Mouse (Mus musculus) lung, embryonic 15.5 days (tissue): Measurements from ENCODE around the gene Ush2a. TPM values are rescaled to one million over a fixed set of nuclear protein-coding genes. Genes with fewer than 3 reads are reported as not detected.

Experiments used
- ATAC-seq: fragments of 200-750 bp; cut with Nextera tagmentation; 2 replicates; pipeline ENCODE4 v1.8.0; 2017; ENCODE audit warnings: moderate number of reproducible peaks, borderline replicate concordance; ENCODE audit not compliant: low FRiP score, low TSS enrichment; ENCODE audit errors: extremely low read depth
- H3K27ac ChIP-seq: fragments of 300-500 bp; sonication (generic); 2 replicates; pipeline ENCODE4 v1.5.1; 2015; ENCODE audit warnings: moderate library complexity, mild to moderate bottlenecking, inconsistent platforms
- H3K27me3 ChIP-seq: fragments of 300-500 bp; sonication (generic); 2 replicates; pipeline ENCODE4 v1.6.1; 2015; ENCODE audit warnings: inconsistent platforms
- H3K36me3 ChIP-seq: fragments of 300-500 bp; sonication (generic); 2 replicates; pipeline ENCODE4 v1.6.1; 2015; ENCODE audit warnings: inconsistent platforms
- H3K4me1 ChIP-seq: fragments of 300-500 bp; sonication (generic); 2 replicates; pipeline ENCODE4 v1.6.1; 2015; ENCODE audit warnings: inconsistent platforms
- H3K4me2 ChIP-seq: fragments of 300-500 bp; sonication (generic); 2 replicates; pipeline ENCODE4 v1.6.1; 2015; ENCODE audit warnings: inconsistent platforms, mild to moderate bottlenecking, moderate library complexity
- H3K4me3 ChIP-seq: fragments of 300-500 bp; sonication (generic); 2 replicates; pipeline ENCODE4 v1.5.1; 2015; ENCODE audit warnings: mild to moderate bottlenecking, inconsistent platforms
- H3K9ac ChIP-seq: fragments of 300-500 bp; sonication (generic); 2 replicates; pipeline ENCODE4 v1.6.1; 2015; ENCODE audit warnings: inconsistent platforms
- H3K9me3 ChIP-seq: fragments of 300-500 bp; sonication (generic); 2 replicates; pipeline ENCODE4 v1.6.1; 2016; ENCODE audit warnings: inconsistent platforms
- WGBS: fragments of 180-500 bp; shearing (Covaris S2); methylation state at CpG from one replicate; pipeline ENCODE4 v1.1.7; 2015; 5-methylcytosine and 5-hydroxymethylcytosine counted together
- polyA plus RNA-seq: library from polyadenylated mRNA; unstranded; fragments of >200 nt; fragmentation: Nextera tagmentation; extraction: Ambion mirVana; gene quantifications from 2 replicates; pipeline ENCODE4 v1.2.1, GENCODE M21; 2015

The Ush2a gene
- polyA plus RNA-seq, 1 experiment from 2014 or later: 0.04 TPM

DNA sequence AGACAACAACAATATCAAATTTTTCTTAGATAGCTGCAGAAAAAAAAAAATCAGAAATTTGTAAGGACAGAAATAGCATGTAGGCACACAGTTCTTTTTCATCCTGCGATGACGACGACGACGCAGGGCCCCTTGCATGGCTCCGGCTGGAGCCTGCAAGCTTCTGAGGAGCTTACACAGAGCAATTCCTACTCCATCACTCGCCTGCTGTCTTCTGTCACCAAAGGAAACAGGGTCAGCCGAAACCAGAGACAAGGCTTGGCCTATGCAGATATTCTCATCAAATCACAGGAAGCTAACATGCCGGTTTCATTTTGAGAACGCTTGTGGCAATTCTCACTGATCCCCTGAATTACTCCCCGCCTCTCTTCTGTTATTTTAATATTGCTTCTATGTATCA lies 604.7 kb downstream of the Ush2a start:
- Histone ChIP-seq H3K9ac (no peak overlapping the region), H3K27me3 (no peaks in the 10 kb centered on the region), H3K4me1 (peaks cover 10% of the 10 kb centered on the region; the same call in 1 of the 2 replicates), H3K4me2 (peak overlapping the region; percentile 33), H3K9me3 (no peaks in the 10 kb centered on the region), H3K4me3 (no peak overlapping the region), H3K36me3 (no peaks in the 10 kb centered on the region), H3K27ac (no peak overlapping the region)
- WGBS: 35% methylated on average over 11 of the region's 11 CpGs
- no peak for ATAC-seq

DNA sequence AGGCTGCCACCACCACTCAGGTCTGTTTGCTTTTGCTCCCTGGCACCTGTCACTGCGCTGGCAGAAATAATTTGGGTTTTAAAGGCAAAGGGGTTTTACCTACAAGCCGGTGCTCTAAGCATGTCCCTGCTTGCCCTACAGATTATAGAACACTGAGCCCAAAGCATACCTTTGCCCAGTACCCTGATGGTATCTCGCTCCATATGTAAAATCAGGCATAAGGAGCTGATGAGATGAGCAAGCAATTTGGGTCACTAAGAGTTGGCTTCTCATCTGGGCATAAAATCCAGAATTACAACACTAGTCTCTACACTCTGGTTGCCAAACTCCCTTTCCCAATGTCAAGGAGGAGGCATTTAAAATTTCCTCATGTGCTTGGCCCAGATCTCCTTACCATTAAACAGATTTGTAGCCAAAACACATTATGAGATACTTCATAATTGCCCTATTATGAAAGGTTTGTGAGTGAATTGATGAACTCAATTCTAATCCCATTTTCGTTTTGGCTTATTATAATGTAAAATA lies 616.8 kb downstream of the Ush2a start:
- Histone ChIP-seq H3K9me3 (no peaks in the 10 kb centered on the region), H3K4me1 (no peaks in the 10 kb centered on the region), H3K4me3 (no peak overlapping the region), H3K27ac (no peak overlapping the region), H3K9ac (no peak overlapping the region), H3K36me3 (no peaks in the 10 kb centered on the region), H3K27me3 (no peaks in the 10 kb centered on the region), H3K4me2 (no peak overlapping the region)
- ATAC-seq: no peak
- WGBS: 80% methylated on average over 4 of the region's 4 CpGs

DNA sequence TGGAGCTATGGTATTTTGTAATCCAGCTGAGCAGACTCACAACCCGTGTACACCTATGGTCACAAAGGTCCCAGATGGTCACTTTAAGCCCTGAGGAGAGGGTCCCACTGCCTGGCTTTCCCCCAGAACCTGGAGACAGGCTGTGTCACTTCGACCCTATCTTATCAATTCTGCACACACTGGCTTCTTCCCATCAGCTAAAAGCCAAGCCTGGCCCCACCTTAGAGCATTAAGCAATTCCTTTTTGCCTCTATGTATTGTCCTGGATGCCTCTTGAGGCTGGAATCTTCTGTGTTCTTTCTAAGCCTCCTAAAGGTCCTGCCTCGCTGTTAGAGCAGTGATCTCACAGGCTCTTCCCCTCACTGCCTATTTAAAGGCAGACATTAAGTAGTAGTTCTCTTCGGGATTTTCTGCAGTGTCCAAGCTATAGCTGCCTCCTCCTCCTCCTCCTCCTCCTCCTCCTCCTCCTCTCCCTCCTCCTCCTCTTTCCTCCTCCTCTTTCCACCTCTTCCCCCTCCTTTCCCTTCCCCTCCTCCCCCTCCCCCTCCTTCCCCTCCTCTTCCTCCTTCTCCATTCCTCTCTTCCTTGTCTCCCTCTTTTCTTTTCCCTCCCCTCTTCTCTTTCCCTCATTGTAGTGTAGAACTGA lies 635.2 kb downstream of the Ush2a start:
- Histone ChIP-seq H3K9me3 (no peaks in the 10 kb centered on the region), H3K4me3 (no peak overlapping the region), H3K27me3 (no peaks in the 10 kb centered on the region), H3K4me1 (no peaks in the 10 kb centered on the region), H3K9ac (no peak overlapping the region), H3K4me2 (no peak overlapping the region), H3K27ac (no peak overlapping the region), H3K36me3 (no peaks in the 10 kb centered on the region)
- ATAC-seq: no peak
- WGBS: 32% methylated on average over 4 of the region's 4 CpGs

DNA sequence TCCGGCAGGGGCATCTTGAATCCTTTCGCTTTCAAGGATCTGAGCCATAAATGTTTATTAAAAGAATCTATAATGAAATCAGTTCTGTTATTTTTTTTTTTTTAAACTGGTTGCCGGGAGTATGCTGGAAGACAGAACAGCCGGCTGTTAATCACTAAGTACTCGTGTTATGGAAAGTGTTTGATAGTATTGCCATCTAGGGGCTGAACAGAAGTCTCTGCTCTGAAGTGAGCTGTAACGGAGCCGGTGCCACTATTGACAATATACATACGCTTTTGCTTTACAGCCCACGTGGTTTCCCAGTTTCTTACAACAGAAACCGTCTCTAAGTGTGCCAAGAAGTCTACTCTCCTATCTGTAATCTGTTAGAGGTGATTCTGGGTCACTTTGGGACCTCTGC lies 642.3 kb downstream of the Ush2a start:
- 0 out of 2 replicates have a peak, but pooled peaks have one; percentile 49 for ATAC-seq
- Histone ChIP-seq H3K36me3 (no peaks in the 10 kb centered on the region), H3K9me3 (no peaks in the 10 kb centered on the region), H3K9ac (no peak overlapping the region), H3K4me3 (no peak overlapping the region), H3K27me3 (no peaks in the 10 kb centered on the region), H3K4me1 (no peaks in the 10 kb centered on the region), H3K4me2 (peak overlapping the region; percentile 34; the same call in 1 of the 2 replicates), H3K27ac (no peak overlapping the region)
- WGBS: 22% methylated on average over 10 of the region's 10 CpGs

DNA sequence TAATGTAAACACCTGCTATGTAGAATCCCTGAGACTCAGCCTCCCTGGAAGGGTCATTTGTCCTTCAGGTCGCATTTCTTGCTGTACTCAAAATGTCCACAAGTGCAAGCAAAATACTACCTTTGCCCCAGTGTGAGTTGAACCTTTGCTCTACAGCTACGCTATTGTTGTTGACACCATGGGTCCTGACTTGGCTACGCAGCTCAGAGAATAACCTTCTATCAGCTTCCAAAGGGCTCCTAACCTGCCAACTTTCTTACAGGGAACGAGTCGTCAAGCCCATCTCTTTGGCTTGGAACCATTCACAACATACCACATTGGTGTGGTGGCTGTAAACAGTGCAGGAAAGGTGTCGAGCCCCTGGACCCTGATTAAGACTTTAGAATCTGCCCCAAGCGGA lies 644.4 kb downstream of the Ush2a start:
- Histone ChIP-seq H3K27me3 (no peaks in the 10 kb centered on the region), H3K4me1 (no peaks in the 10 kb centered on the region), H3K4me3 (no peak overlapping the region), H3K4me2 (no peak overlapping the region), H3K27ac (no peak overlapping the region), H3K9ac (no peak overlapping the region), H3K9me3 (no peaks in the 10 kb centered on the region), H3K36me3 (no peaks in the 10 kb centered on the region)
- WGBS: 80% methylated on average over 7 of the region's 7 CpGs
- no peak for ATAC-seq

DNA sequence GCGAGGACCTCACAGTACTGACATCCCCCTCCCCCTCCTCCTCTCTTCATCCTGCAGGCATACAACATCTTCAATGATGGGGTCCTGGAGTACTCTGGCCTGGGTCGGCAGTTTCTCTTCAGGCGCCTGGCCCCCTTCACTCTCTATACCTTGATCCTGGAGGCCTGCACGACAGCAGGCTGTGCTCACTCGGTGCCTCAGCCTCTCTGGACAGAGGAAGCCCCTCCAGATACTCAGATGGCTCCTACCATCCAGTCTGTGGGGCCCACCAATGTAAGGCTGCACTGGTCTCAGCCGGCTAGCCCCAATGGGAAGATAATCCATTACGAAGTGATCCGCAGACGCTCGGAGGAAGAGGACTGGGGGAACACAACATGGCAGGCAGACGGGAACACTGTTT lies 648.8 kb downstream of the Ush2a start:
- Histone ChIP-seq H3K9me3 (no peaks in the 10 kb centered on the region), H3K4me1 (no peaks in the 10 kb centered on the region), H3K9ac (no peak overlapping the region), H3K27me3 (no peaks in the 10 kb centered on the region), H3K4me3 (no peak overlapping the region), H3K27ac (no peak overlapping the region), H3K36me3 (no peaks in the 10 kb centered on the region), H3K4me2 (no peak overlapping the region)
- WGBS: 75% methylated on average over 11 of the region's 11 CpGs
- ATAC-seq: no peak

DNA sequence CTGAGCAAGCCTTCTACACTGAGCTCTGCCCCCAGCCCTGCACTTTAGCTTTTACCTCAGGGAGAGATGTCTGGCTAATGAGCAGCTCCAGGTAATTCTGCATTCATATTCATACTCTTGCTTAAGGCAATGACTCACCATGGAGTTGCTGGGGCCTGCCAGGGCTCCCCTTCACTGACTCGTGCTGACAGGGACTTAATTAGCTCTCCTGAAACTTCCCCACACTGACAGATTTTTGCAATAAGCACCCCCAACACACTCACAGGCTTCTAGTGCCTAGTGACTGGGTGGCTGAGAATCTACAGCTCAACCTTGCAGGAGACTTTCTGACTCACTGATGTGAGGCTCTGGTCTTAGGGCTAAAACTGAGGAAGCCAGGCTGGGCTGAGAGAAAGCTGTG lies 658.1 kb downstream of the Ush2a start:
- Histone ChIP-seq H3K4me2 (no peak overlapping the region), H3K27ac (no peak overlapping the region), H3K36me3 (no peaks in the 10 kb centered on the region), H3K9me3 (no peaks in the 10 kb centered on the region), H3K4me3 (no peak overlapping the region), H3K9ac (no peak overlapping the region), H3K27me3 (no peaks in the 10 kb centered on the region), H3K4me1 (no peaks in the 10 kb centered on the region)
- WGBS: 23% methylated on average over 1 of the region's 1 CpGs
- no peak for ATAC-seq

DNA sequence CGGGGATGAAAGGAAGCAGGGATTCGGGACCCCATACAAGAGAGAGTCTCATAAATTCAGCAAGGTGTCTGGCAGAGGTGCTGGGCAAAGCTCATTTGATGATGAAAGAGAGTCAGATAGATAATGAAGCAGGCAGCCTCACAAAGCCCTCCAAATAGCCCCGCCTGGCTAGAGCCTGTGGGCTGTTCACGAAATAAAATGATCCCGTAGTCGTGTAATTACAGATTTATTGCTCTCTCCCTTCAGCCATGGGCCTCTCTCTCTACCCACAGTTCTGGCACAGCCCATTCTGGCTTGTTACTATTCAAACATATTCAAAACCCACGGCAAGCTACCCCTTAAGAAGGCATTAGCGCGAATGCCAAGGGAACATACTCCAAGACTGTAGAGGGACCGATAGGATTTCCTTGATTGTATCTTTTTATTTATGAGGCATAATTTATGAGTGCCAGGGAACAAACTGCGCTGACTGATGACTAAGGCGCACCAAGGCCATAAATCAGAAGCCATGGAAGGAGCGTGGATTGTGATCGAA lies 675.5 kb downstream of the Ush2a start:
- Histone ChIP-seq H3K4me3 (no peak overlapping the region), H3K27me3 (no peaks in the 10 kb centered on the region), H3K36me3 (no peaks in the 10 kb centered on the region), H3K9ac (no peak overlapping the region), H3K4me1 (no peaks in the 10 kb centered on the region), H3K9me3 (no peaks in the 10 kb centered on the region), H3K4me2 (no peak overlapping the region), H3K27ac (no peak overlapping the region)
- ATAC-seq: no peak
- WGBS: 85% methylated on average over 14 of the region's 14 CpGs

DNA sequence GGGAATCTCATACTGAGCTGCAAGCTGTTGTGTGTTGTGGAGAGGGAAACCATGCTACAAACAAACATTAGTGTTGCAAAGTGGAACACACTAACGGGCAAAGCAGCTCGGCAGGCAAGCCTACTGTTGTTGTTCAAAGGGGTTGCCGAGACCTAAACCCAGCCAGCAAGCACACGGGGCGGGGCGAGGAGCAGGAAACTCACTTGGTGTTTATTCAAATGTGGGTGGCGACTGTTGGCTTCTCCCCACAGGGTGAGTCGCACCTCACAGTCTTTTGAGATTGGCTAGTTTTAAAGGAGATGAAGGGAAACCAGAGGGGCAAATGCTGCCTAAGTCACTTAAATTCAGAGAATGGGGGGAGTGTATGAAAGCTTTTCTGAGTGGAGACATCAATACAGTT lies 683.5 kb downstream of the Ush2a start:
- WGBS: 11% methylated on average over 8 of the region's 8 CpGs

DNA sequence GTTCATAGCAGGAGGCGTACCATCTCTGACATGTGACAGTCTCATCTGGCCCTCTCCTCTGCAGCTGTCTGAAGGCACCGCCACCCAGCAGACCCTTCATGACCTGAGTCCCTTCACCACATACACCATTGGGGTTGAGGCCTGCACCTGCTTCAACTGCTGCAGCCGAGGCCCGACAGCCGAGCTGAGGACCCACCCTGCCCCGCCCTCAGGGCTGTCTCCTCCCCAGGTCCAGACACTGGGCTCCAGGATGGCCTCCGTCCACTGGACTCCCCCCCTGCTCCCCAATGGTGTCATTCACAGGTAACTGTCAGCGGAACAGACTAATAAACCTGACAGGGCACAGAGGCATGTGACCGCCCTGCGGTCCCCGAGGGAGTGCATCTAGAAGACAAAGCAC lies 685.0 kb downstream of the Ush2a start:
- no peak overlapping the region for H3K4me3 ChIP-seq
- H3K27ac ChIP-seq: no peak overlapping the region
- H3K9ac ChIP-seq: no peak overlapping the region
- H3K4me1 ChIP-seq: peaks cover 11% of the 10 kb centered on the region; the same call in 1 of the 2 replicates
- no peaks in the 10 kb centered on the region for H3K9me3 ChIP-seq
- no peak overlapping the region for H3K4me2 ChIP-seq
- WGBS: 84% methylated on average over 11 of the region's 11 CpGs
- no peaks in the 10 kb centered on the region for H3K36me3 ChIP-seq
- H3K27me3 ChIP-seq: no peaks in the 10 kb centered on the region
- no peak for ATAC-seq

More for the DNA sequence above, 683.5 kb downstream of the Ush2a start:
- Histone ChIP-seq H3K36me3 (no peaks in the 10 kb centered on the region), H3K9ac (no peak overlapping the region), H3K4me2 (no peak overlapping the region), H3K27ac (no peak overlapping the region), H3K27me3 (no peaks in the 10 kb centered on the region), H3K4me3 (no peak overlapping the region), H3K9me3 (no peaks in the 10 kb centered on the region), H3K4me1 (peaks cover 11% of the 10 kb centered on the region; the same call in 1 of the 2 replicates)
- no peak for ATAC-seq

DNA sequence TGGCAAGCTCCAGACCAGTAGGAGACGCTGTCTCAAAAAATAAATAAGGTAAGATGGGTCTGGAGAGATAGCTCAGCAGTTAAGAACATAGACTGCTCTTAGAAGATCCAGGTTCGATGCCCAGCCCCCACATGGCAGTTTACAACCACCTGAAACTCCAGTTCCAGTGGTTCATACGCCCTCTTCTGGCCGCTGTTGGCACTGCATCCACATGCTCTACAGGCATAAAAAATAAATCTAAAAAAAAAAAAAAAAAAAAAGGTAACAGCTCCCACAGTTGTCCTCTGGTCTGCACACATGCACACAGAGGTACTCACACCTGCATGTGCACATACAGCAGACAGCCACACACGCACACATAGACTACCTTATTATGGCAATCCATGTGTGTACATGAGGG lies 686.0 kb downstream of the Ush2a start:
- H3K27ac ChIP-seq: no peak overlapping the region
- H3K4me3 ChIP-seq: no peak overlapping the region
- H3K9me3 ChIP-seq: no peaks in the 10 kb centered on the region
- WGBS: 65% methylated on average over 5 of the region's 5 CpGs
- no peak for ATAC-seq
- H3K9ac ChIP-seq: no peak overlapping the region
- H3K4me2 ChIP-seq: no peak overlapping the region
- peaks cover 11% of the 10 kb centered on the region; the same call in 1 of the 2 replicates for H3K4me1 ChIP-seq
- H3K36me3 ChIP-seq: no peaks in the 10 kb centered on the region
- H3K27me3 ChIP-seq: no peaks in the 10 kb centered on the region

DNA sequence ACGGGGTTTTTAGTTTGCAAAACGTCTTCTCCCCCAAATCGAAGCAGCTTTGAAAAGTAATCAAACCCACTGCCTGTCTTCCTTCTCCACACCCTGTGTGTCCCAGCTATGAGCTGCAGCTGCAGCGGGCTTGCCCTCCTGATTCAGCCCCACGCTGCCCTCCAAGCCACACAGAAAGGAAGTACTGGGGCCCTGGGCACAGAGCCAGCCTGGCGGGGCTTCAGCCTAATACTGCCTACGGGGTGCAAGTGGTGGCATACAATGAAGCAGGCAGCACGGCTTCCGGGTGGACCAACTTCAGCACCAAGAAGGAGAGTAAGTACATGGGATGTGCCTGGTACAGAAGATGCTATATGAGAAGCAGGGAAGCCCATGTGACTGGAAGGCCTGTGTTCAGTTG lies 686.5 kb downstream of the Ush2a start:
- Histone ChIP-seq H3K27ac (no peak overlapping the region), H3K9me3 (no peaks in the 10 kb centered on the region), H3K9ac (no peak overlapping the region), H3K4me1 (peaks cover 11% of the 10 kb centered on the region; the same call in 1 of the 2 replicates), H3K4me2 (no peak overlapping the region), H3K27me3 (no peaks in the 10 kb centered on the region), H3K4me3 (no peak overlapping the region), H3K36me3 (no peaks in the 10 kb centered on the region)
- no peak for ATAC-seq
- 56% methylated on average over 9 of the region's 9 CpGs for WGBS
